Mouse (Mus musculus) urinary bladder, adult 18-20 months (tissue): ENCODE data around the gene Dnmbp.

Experiments
- DNase-seq, 2 experiments: peaks; one replicate each; pipeline ENCODE4 v3.0.0; 2022; ENCODE audit warnings: low spot score in 2 of 2, mixed read lengths in 2 of 2

Gene Dnmbp

GRCm38 (mm10) chr19:43797216-43797615, 142.8 kb downstream of the Dnmbp start:
- no peak for DNase-seq
